Mouse (Mus musculus): Measurements from ENCODE around the gene Stxbp3.

Stxbp3 gene

DNA sequence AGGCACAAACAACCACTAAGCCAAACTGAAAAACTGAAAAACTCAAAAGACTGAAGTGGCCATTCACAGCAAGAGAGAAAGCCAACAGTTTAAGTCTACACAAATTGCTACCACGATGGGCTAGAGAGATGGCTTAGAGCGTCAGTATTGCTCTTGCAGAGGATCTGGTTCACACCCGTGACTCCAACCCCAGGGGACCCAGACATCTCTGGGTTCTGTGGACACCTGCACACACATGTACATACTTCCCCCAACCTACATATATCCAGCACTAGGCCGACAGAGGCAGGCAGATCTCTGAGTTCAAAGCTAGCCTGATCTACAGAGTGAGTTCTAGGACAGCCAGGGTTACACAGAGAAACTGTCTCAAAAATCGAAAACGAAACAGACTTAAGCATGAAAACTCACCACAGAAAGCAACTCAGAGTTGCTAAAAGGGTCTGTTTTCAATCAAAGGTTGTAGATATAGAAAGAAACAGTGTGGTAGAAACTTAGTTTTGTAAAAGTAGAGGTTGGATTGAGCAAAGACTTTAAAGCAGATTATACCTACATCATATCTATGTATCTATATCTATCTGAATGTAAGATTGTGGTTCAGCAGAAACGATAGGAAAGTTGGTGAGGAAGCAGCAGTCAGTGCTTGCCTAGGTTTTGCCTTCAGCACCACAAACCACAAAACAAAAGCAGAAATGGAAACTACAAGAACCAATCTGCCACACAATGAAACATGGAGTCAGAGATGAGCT lies 44.6 kb downstream of the Stxbp3 start:
- DNase-seq (ENCODE audit: low spot score), result no peak

DNA sequence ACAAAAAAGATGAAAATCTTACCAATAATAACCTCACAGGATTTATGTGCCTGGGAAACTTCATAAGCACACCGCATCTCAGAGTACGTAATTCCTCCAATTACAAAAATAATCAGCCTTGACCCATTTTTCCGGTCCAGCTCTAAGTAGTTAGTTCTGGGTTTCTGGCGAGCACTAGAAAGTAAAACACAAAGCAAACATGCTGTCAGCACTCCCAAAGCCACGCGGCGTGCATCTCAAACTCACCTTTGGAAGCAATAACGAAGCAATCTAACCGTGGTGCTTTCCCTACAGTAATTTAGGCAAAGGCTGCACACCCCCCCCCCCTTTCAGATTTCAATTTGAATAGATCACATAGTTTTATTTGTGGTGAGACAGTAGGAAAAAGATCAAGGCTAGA lies 45.5 kb downstream of the Stxbp3 start:
- no peak for DNase-seq (ENCODE audit: low spot score)

DNA sequence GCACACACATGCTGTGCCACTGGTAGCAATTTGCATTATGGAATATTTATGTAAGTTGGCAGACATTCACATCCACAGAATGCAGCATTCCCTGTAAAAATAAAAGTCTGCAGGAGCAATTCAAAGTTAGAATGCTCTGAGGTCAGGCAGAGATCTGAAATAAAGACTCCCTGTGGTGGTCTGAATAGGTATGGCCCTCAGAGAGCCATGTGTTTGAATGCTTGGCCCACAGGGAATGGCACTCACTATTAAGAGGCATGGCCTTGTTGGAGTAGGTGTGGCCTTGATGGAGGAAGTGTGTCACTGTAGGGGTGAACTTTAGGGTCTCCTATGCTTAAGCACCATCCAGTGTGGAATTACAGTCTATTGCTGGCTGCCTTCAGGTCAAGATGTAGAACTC lies 47.9 kb downstream of the Stxbp3 start:
- DNase-seq (ENCODE audit: low spot score), result no peak

DNA sequence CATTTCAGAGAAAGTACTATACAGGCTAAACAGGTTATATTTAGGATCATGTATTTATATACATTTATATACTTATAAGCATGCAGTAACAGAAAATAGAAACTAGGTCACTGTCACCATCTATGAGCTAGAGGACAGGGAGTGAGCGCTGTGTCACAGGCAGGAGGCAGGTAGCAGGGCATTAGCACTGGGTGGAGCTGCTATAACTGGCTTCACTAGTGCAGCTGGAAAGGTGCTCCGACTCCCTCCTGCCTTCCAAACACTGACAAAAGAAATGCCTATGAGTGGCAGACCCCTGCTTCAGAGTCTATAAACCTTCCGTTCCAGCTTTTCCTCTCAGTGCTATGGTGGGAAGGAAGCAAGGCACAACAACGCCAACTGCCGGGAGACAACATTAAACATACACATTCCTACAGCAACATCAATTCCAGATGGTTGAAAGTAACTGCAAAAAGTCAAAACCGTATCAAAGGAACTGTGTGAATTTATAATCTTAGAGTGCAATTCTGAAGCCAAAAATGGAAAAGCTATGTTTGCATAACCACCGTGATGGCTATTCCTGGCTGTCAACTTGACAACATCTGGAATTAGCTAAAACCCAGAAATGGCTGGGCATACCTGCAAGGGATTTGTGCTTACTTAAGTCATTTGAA lies 49.1 kb downstream of the Stxbp3 start:
- DNase-seq (ENCODE audit: low spot score), result no peak

DNA sequence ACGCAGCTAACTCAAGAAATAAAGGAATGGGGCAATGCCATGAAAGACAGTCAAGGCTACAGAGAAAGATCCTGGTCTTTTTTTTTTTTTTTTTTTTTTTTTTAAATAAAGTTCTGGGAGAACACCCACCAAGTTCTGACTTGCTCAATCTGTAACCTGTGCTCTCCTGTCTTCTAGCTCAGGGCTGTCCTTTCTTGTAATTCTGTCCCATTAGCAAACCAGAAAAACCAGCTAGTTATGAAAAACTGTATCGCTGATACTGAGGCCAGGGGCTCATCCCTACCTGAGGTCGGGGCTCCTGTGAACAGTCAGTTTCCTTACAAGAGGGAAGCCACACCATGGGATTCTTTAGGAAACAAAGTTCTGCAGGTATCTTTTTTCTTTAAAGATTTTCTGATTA lies 49.8 kb downstream of the Stxbp3 start:
- DNase-seq (ENCODE audit: low spot score), result no peak

DNA sequence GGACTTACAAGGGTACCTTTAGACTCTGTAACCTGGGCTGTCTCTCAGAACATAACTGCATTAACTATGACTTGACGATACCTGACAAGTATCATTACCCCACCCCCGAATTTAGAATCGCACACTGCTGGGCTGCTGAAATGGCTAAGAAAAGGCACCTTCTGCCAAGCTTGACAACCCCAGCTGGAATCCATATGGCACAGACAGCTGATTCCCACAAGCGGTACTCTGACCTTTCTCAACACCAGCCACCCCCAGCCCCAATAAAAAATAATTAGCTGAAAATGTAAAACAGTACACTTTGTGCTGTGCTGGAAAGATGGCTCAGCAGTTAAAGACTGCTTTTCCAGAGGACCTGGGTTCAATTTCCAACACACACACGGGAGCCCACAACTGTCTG lies 51.0 kb downstream of the Stxbp3 start:
- DNase-seq (ENCODE audit: low spot score), result no peak

DNA sequence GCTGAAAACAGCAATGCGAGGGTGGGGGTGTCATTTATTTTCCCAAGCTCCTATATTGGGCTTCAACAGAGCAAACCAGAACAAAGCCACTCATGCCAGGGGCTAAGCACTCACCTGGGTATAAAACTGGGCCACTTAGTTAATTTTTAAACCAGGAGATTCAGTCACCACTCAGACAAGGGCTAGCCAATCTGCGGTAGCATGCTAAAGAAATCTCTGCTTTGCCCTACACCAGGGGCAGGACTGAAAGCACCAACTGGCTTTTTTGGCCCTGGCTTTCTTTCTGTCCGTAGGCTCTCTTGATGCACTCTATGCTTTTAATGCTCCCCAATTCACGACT lies 51.9 kb downstream of the Stxbp3 start:
- no peak for DNase-seq (ENCODE audit: low spot score)

DNA sequence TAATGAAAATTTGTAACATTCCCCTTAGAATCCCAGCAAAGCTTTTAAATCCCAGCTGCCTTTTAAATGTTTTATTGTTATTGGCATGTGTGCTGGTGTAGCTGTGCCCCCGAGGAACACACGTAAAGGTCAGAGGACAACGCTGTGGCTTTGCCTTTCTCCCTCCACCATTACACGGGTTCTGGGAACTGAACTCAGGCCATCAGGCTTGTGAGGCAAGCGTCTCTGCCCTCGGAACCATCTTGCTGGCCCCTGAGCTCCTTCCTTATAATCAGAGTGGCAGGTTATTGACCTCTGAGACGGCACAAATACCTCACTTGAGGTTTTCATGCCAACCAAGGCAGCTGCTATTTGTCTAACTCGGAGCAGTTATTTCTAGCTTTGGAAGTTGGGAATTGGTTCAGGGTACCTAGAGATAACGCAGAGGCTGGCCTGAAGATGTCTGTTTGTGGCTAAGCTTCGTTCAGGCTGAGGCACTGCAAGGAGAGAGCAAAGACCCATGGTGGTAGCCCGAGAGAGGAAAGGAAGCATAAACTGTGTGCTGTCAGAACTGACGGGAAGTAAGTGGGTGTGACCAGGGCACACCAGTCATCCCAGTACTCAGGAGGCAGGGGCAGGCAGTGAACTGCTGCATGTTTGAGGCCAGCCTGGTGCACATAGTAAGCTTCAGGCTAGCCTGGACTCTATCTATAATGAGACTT lies 52.4 kb downstream of the Stxbp3 start:
- DNase-seq (ENCODE audit: low spot score), result no peak

DNA sequence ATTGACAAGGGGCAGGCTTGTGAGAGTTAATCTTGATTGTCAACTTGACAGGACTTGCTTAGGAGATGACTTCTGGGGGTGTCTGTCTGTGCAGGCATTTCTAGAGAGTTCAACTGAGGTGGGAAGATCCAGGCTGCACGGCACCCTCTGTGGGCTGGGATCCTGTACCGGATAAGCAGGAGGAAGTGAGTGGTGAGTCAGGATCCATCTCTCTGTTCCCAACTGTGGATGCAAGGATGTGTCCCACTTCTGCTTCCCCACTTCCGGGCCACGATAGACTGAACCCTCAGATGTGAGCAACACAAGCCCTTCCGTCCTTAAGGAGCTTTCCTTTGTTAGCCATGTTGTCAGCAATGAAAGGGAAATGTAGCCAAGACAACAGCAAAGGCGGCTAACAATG lies 53.8 kb downstream of the Stxbp3 start:
- DNase-seq (ENCODE audit: low spot score), result no peak

DNA sequence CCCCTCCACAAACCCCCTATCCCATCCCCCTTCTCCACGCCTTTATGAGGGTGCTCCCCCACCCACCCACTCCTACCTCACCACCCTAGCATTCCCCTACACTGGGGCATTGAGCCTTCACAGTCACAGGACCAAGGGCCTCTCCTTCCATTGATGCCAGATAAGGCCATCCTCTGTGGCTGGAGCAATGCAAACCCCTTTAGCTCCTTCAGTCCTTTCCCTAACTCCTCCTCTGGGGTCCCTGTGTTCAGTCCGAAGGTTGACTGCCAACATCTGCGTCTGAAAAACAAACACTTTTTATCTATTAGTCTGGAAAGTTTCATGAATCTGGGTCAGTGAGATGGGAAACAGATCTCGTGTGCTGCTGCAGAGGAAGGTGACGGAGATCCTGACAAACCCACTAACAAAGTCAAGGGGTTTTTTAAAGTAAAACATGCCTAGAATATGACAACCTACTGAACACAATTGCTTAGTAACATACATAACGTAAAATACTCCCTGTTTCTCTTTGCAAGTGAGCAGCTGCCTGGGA lies 57.9 kb downstream of the Stxbp3 start:
- DNase-seq (ENCODE audit: low spot score), result no peak

DNA sequence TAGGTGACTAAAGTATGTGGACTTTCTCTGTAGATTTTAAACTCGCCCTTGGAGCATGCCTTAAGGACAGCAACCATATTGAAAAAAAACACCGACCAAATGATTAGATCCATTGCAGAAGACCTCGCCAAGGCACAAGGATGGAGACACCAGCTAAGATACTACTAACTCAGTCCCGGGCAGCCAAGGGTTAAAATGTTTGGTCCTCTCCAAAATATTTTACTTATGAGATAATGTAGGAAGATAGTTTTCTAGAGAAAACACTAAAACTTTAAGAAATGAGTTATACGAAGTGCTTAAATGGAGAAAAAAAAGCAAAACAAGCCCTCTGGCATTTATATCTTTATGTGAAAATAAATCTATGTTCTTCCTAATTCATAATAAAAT lies 58.4 kb downstream of the Stxbp3 start:
- DNase-seq (ENCODE audit: low spot score), result no peak

DNA sequence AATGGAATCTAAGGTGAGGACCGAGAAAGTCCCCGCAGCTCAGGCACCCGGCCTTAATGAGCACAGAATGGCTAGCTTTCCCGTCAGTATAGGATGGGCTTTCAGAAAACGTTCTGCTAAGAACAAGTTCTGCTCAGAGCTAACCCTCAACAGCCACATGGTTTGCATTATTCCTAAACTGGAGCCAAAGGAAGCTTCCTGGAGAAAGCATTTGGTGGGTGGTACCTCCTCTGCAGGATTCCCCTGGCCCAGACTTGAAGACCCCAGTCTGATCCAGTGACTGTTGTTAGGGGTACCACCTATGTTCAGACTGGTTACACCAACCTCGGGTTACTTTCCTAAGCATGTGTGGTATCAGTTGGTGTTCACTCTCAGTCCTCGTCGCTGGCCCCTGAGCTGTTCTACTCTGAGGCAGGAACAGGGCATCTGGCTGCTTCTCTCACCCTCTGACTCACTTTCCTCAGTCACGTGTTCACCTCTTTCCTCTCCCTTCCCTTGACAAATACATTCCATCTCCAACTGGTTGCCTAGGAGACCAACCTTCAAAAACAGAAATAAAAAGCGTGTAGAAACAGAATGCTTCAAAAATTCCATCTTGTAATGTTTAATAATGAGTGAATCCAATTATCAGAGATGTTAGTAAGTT lies 59.0 kb downstream of the Stxbp3 start:
- DNase-seq (ENCODE audit: low spot score), result no peak

DNA sequence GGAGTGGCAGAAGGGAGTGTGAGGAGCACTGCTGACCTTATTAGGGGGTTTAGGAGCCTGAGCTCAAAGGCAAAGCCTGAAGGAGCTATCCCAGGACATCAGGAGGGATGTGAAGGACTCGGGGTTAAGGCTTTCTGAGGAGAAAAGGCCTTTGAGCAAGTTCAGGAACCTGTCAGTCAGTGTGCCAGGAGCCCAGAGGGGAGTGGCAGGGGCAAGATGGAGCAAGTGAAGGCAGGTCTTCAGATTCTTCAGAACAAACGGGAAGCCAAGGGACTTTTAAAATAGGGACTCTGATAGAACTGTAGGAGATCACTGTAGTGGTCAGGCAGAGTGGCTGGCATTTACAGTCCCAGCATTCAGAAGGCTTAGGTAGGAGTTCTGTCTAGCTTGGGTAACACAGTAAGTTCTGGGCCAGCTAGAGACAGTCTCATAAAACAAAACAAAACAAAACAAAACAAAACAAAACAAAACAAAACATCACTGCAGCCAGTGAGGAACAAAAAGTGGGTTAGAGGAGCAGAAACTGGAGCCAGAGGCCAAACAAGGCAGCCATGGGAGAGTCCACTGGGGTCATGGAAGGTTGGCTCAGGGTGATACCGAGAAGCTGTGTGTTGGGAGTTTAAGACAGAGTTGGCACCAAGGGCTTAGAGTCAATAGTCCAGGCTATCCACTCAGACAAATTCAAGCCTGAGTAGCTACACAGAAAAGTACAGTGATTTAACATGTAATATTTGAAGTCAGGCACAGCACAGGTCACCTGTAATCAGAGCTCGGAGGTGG lies 61.4 kb downstream of the Stxbp3 start:
- DNase-seq (ENCODE audit: low spot score), result no peak

DNA sequence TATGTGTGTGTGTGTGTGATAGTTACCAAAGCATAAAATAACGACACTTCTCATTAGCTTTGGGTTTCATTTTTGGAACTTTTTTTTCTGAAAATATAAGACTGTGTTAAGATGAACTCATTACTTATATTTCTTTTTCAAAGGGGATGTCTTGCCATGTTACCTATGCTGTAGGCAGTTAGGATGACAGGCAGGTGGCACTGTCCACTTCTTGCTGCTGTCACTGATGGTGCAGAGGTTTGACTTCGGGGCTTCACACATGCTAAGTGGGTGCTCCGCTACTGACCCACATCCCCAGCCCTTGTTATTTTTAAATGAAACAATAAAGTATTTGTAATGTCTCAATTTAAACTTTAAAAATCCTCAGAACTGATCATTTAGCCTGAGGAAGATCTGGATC lies 67.5 kb downstream of the Stxbp3 start:
- no peak for DNase-seq (ENCODE audit: low spot score)

DNA sequence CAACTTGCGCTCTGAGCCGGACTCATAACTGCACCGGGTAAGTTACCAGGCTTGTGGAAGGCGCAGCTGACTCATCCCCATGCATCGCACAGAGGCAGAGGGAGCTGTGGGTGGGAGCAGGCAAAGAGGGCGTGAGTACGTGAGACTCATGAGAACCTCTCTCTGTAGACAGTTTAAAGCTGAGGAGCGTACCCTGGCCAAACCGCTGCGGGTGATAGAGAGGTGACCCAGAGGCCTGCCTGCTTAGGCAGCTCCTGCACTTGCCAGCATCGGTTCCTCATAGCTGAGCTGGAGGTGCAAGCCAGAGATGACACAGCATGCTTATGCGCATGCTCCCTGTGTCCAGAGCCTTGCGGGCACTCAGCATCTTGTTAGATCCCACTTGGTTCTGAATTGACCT lies 68.1 kb downstream of the Stxbp3 start:
- DNase-seq (ENCODE audit: low spot score), result no peak

DNA sequence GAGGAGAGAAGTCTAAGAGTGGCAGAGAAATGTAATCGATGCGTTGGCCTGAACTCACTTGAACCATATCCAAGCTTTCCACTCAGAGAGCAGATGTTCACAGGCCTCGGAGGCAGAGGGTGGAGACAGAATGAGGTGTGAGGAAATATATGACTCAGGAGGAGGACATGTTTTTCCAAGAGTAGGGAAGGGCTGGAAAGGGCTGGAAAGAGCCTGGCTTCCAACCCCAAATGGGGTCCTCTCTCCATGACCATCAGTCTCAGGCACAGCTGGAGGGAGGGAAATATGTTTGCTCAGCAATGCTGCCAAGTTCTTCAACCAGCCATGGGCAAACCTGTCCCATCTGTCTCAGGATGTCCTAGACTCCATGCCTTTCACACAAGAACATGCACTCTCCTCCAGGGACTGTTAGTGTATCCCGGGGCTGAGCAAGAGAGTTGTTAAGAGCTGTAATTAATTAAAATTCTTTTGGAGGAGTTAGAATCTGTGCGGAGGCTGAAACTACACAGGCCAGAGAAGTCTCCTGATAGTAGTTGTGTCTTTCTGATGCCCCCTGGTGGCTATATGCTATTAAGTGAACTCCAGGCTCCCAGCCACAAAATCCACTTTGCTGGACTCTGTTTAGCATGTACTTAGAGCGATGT lies 69.5 kb downstream of the Stxbp3 start:
- no peak for DNase-seq (ENCODE audit: low spot score)

DNA sequence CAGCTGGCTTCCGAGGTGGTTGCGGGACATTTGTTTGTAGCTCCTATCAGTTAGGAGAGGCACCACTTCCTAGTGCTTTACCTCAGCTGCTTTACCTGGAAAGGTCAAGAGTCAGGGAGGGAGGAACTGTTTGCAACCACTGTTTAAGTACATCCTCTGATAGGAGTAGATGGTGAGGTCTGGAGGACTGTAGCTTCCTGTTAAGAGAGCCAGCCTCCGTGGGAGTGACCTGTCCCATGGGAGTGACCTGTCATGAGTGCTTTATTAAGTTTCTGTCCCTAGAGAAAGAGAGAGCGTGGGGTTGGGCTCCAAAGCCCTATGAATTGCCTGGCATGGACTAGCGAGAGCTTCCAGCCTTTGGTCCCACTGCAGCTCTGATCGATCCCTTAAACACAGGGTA lies 70.8 kb downstream of the Stxbp3 start:
- DNase-seq (ENCODE audit: low spot score), result no peak

DNA sequence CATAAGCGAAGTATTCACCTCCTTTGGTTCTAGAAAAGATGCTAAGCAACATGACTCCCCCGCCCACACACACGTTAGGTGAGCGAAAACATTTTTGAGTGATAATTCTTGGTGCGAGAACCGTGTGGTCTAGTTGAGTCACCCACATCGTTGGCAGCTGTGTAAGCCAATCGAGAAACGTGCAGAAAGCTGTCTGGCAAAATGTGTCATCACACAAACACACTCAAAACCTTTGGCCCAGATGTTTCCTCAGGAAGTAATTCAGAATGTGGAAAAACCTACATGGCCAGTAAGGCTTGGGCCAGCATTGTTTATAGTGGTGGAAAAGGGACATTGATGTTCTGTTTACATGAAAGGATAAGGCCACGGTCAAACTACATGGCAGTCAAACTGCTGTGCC lies 72.9 kb downstream of the Stxbp3 start:
- DNase-seq (ENCODE audit: low spot score), result no peak

DNA sequence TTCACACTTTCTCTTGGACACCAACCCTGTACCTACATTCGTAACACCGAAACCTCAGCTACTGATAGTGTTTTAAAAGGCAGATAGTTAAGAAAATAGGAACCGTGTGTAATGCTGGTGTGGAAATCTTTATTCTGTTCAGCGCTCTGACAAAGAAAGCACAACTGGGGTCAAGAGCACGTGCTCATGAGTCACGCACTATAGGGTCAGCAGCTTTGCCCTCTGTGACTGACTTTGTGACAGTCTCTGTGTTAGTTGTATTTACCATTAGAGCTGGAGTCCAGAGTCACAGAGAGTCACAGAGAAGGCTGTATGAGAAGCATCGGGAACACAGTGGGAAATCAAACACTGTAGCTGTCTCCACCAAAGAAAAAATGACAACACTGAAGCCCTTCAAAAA lies 73.4 kb downstream of the Stxbp3 start:
- no peak for DNase-seq (ENCODE audit: low spot score)

DNA sequence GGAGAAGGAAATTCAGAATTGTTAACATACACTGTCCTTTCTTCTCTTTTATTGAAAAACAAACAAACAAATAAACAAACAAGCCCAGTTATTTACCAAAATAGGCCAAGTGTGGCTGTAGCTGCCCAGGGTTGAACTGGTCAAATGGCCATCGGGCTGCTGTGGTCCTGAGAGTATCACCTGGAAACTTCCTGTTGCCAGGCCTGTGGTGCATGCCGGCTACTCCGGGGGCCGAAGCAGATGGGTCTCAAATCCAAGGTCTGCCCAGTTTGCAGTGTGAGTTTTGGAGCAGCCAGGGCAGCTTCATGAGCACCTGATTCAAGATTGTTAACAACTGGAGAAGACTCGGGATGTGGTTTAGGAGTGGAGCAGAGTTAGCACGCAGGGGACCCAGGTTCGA lies 74.8 kb downstream of the Stxbp3 start:
- DNase-seq (ENCODE audit: low spot score), result no peak

DNA sequence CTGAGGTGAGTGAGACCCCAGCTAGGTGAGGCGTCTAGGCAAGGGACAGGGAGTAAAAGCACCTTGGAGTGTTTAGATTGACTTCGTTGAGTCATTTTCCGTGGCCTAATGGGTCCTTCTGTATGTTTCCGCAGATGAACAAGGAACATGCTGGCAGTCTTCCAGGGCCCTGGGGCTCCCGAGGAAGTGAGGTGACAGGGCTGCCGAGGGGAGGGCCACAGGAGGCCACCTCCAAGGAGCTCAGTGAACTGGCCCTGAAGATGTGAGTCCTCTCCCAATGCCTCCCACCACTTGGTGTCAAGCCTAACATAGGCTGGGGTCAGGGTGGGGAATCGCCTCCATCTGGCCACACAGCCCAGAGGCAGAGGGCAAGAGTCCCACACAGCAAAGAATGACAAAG lies 75.3 kb downstream of the Stxbp3 start:
- no peak for DNase-seq (ENCODE audit: low spot score)

DNA sequence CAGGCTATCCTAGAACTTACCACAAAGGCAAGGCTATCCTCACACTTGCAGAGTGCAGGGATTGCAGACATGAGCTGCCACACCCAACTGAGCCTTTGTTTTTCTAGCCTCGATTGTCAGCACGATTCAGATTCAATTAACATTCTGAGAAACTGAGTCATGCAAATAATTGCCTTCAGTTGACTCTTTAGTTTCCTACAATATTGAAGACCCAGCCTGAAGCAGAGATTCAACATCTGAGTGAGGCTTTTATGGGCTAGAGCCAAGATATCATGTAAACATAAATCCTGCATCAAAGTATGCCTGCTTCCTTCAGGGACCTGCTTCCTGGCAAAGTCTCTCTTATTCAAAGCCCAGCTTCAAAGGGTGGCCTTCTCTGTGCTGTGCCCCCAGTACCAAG lies 76.6 kb downstream of the Stxbp3 start:
- no peak for DNase-seq (ENCODE audit: low spot score)
